Mouse (Mus musculus): ENCODE data around the gene D1Pas1. TPM values are rescaled to one million over a fixed set of nuclear protein-coding genes. Genes with fewer than 3 reads are reported as not detected.

The D1Pas1 gene
- polyA plus RNA-seq, 1 experiment = not detected

- H3K27ac ChIP-seq (ENCODE audit: insufficient read depth, low read depth, low read length) = no peak overlapping the region
- no peak overlapping the region for H3K4me3 ChIP-seq (ENCODE audit: insufficient read depth, low read depth, low read length)
- WGBS = 71% methylated on average over 4 of the region's 4 CpGs
- TF ChIP-seq POLR2A (IDR thresholded peaks at IDR 0.05; ENCODE audit: insufficient read depth, low read depth, low read length) (no peak), CTCF (IDR thresholded peaks at IDR 0.05; ENCODE audit: insufficient read depth, low read depth, low read length) (no peak)
- H3K4me1 ChIP-seq (ENCODE audit: control insufficient read depth, insufficient read depth, low read length) = no peaks in the 10 kb centered on the region
Measured at GRCm38 (mm10) chr1:187016116-187016515, 48.9 kb downstream of the D1Pas1 start.

DNA sequence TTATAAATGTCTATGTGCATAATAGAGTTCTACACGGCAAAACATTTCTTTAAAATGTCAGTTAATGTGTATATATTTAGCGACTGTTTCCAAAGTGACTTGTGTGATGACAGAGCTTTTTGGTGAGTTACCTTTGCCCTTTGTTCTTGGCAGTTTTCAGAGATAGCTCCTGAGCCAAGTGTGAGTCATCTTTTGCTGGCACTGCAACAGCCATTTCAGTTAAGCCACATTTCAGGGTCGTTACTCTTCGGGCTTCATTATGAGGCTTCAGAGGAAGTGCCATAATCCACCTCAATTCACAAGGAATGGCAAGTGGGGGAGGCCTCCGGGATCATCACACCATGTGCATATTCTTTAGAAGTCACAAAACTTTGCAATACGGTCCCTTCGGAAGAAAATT lies 52.8 kb downstream of the D1Pas1 start:
- Histone ChIP-seq H3K4me1 (ENCODE audit: control insufficient read depth, insufficient read depth, low read length) (no peaks in the 10 kb centered on the region), H3K4me3 (ENCODE audit: insufficient read depth, low read depth, low read length) (no peak overlapping the region), H3K27ac (ENCODE audit: insufficient read depth, low read depth, low read length) (no peak overlapping the region)
- TF ChIP-seq CTCF (IDR thresholded peaks at IDR 0.05; ENCODE audit: insufficient read depth, low read depth, low read length) (no peak), POLR2A (IDR thresholded peaks at IDR 0.05; ENCODE audit: insufficient read depth, low read depth, low read length) (no peak)
- WGBS = 69% methylated on average over 7 of the region's 7 CpGs

Other genes with a start within 250 kb of the D1Pas1 start
- not detected in 2 replicates for gene Rrp15, start 218.1 kb upstream of the D1Pas1 start, polyA plus RNA-seq (2012; ENCODE audit: insufficient read depth, insufficient read length, low replicate concordance, missing spikeins)
- not detected in 2 replicates for gene Spata17, start 248.0 kb downstream of the D1Pas1 start, polyA plus RNA-seq (2012; ENCODE audit: insufficient read depth, insufficient read length, low replicate concordance, missing spikeins)
- not detected in 2 replicates for gene Gpatch2, start 248.1 kb downstream of the D1Pas1 start, polyA plus RNA-seq (2012; ENCODE audit: insufficient read depth, insufficient read length, low replicate concordance, missing spikeins)

Data from olfactory bulb, adult 2 months (tissue).